Mouse (Mus musculus) cerebellum, adult 8-10 months (tissue): ENCODE results near the gene Tjp3.

Experiments used
- DNase-seq: peaks from one replicate; pipeline ENCODE4 v3.0.0; 2022

Gene Tjp3

GRCm38 (mm10) chr10:81319330-81319699 lies 27.9 kb upstream of the Tjp3 start:
- DNase-seq = peak; percentile 54

GRCm38 (mm10) chr10:81318589-81319329 lies 27.4 kb upstream of the Tjp3 start:
- peak; percentile 63 for DNase-seq

DNA sequence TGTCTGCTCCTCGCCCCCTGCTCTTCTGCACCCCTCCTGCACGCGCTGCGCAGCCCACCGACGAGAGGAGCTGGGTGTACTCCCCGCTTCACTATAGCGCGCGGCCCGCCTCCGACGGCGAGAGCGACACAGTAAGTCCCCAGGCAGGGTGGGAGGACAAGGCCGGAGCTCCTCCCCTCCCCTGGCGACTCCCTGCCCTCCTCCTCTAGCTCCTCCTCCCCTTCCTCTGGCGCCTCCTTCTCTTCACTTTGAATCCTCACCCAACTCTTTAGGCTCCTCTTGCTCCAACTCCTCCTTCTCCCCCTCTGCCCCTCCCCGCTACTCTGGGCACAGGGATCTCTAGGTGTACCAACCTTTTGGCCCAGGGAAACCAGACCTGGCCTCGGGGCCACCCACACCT lies 25.9 kb upstream of the Tjp3 start:
- no peak for DNase-seq

DNA sequence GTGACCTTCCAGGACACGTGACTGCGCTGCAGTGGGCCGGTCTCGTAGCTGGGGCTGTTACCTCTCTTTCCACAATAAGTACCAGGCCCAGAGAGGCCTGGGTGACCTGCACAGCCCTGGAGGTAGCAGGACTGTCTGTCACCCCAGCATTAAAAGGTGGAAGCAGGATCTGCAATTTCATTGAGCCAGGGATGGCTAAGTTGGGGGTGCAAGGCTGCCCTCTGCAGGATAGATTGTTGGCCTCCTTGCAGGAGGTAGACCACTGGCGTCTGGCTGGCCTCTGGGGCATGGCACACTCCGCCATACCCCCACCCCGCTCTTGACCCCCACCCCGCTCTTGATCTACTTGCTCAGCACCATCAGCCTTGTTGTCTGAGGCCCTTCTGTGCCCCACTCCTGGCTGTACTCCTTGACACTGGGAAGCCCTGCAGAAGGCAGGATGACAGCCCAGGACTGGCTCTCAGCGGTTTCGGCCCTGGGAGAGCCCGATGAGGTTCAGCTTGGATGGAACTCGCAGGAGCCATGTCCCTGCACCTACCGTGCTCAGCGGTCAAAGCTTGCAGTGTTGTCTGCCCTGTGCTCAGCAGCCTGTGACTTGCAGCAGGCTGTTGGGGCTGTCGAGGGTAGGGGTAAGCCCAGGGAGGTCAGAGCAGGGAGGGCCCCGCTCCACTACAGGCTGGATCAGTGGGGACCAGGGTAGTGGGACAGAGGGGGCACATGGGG lies 25.1 kb upstream of the Tjp3 start:
- no peak for DNase-seq

- DNase-seq = no peak
Measured at GRCm38 (mm10) chr10:81315587-81315986, 24.2 kb upstream of the Tjp3 start.

GRCm38 (mm10) chr10:81314201-81314600 lies 22.8 kb upstream of the Tjp3 start:
- no peak for DNase-seq

GRCm38 (mm10) chr10:81313581-81313980 lies 22.2 kb upstream of the Tjp3 start:
- no peak for DNase-seq

GRCm38 (mm10) chr10:81309571-81309970 lies 18.2 kb upstream of the Tjp3 start:
- DNase-seq = no peak

GRCm38 (mm10) chr10:81306837-81307682 lies 15.7 kb upstream of the Tjp3 start:
- no peak for DNase-seq

GRCm38 (mm10) chr10:81306173-81306668 lies 14.8 kb upstream of the Tjp3 start:
- no peak for DNase-seq

- DNase-seq = no peak
Measured at GRCm38 (mm10) chr10:81305663-81306062, 14.3 kb upstream of the Tjp3 start.

- peak; percentile 77 for DNase-seq
Measured at GRCm38 (mm10) chr10:81304597-81305238, 13.3 kb upstream of the Tjp3 start.

DNA sequence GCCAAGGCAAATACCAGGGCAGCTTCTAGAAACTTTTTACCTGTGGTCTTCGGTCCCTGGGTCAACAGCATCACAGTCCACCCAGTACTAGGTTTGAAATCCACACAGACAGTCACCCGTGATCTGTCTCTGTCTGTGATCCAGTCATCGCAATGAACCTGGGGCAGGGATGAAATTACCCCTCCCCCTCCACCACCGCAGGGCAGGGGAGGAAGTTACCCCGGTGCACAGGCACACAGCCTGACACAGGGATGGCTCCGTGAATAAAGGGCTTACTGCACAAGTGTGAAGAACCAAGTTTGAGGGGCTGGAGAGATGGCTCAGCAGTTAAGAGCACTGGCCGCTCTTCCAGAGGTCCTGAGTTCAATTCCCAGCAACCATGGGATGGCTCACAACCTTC lies 12.4 kb upstream of the Tjp3 start:
- DNase-seq = no peak

DNA sequence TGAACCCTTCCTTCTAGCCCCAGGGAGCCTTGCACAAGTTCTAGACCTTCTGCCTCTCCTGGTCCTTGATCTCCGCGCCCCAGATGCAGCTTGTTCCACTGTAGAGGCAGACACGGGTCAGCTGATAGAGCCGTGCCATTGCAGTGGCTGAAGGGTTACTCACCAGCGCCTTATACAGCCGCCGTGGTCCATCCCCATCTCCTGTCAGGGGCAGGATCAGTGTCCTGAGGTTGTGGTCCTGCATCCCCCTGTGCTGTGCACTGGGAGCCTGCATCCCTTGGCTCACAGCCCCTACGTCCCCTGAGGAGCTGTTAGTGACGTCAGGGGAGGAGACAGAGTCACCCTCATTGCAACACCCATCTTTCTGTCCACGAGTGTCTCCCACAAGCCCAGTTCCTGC lies 11.9 kb upstream of the Tjp3 start:
- DNase-seq = no peak

GRCm38 (mm10) chr10:81302781-81303218 lies 11.4 kb upstream of the Tjp3 start:
- no peak for DNase-seq

DNA sequence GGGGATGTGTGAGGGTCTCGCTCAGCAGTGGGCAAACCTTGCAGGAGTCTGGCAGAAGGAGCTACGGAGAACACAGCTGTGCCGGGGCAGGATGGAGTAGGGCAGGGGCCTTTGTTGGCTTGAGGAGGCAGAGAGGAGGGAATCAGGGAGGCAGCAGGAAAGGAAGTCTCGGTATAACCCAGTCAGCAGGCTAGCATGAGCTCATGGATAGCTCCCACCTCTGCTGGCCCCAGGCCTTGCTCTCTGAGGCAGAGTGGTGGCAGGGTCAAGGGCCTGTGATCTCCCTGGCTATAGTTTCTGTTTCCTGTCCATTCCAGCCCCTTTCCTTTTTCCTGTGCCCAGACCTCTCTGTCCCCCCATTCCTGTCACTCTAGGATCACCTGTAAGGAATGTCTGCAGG lies 10.9 kb upstream of the Tjp3 start:
- DNase-seq = no peak

GRCm38 (mm10) chr10:81301321-81301720 lies 9.9 kb upstream of the Tjp3 start:
- peak; percentile 78 for DNase-seq

GRCm38 (mm10) chr10:81300352-81300907 lies 9.0 kb upstream of the Tjp3 start:
- no peak for DNase-seq

DNA sequence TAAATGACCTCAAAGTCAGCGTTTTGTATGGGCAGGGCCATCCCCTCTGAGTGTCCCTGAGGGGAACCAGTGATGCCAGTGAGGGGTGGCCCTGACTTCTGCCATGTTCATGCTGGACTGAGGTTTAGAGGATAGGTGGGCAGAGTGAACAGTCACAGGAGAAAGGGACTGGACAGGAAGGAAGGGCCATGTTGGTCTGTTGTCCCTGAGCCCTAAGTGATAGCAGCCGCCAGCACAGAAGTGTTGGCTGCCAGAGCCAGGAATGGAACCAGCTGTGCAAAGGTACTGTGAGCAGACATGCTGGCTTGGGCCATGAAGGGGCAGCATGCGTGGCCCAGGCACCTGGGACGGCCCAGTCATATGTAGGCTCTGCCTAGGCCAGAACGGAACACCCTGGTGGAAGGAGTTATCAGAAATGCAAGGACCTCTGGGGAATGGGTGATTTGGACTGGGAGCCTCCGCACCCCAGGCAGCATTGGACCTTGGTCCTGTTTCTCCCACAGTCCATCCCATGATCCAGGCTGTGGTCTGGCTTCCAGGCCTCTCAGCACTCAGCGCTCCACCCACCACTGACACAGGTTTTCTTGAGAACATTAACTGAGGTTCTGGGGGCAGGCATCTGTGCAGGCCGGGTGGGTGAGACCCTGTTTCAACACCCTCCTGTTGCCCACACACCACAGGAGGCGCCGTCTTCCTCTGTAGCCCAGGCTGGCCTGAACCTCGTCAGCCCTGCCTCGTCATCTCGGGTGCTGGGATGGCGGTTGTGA lies 8.4 kb upstream of the Tjp3 start:
- DNase-seq = no peak

- no peak for DNase-seq
Measured at GRCm38 (mm10) chr10:81298369-81299100, 7.2 kb upstream of the Tjp3 start.

GRCm38 (mm10) chr10:81297845-81298244 lies 6.5 kb upstream of the Tjp3 start:
- no peak for DNase-seq
